Mouse (Mus musculus) pancreas, adult 10 weeks (tissue): ENCODE results near the gene Cep170. TPM values are rescaled to one million over a fixed set of nuclear protein-coding genes. Genes with fewer than 3 reads are reported as not detected.

Experiments
- polyA plus RNA-seq: library from polyadenylated mRNA; stranded (reverse); fragments of 350-450 nt; fragmentation: Illumina TruSeq; extraction: RNeasy Lipid Tissue Mini Kit (QIAGEN cat#74804); gene quantifications from one replicate; pipeline ENCODE4 v1.2.3, GENCODE M21; 2015; ENCODE audit warnings: low read depth, low replicate concordance; ENCODE audit not compliant: insufficient read depth

Cep170 gene
- polyA plus RNA-seq = 10.2 TPM

DNA sequence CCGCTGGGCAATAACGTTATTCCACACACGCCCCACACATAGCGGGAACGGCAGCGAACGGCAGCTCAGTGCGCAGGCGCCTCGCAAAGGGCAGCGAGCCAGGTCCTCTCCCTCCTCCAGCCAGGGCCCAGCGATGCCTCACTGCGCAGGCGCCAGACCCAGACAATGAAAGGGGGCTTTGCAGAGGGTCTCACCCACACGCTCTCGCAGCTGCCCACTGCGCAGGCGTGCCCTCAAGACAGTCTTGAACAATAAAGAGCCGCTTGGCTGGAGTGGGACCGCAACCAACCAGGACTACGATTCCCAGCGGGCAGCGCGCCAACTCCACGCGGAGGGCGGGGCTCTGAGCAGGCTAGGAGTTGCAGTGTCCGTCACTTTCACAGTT lies at the start of gene Cep170:
TSS of gene Cep170 (minus strand) at position 32 of the 385 bp plus-strand sequence.

DNA sequence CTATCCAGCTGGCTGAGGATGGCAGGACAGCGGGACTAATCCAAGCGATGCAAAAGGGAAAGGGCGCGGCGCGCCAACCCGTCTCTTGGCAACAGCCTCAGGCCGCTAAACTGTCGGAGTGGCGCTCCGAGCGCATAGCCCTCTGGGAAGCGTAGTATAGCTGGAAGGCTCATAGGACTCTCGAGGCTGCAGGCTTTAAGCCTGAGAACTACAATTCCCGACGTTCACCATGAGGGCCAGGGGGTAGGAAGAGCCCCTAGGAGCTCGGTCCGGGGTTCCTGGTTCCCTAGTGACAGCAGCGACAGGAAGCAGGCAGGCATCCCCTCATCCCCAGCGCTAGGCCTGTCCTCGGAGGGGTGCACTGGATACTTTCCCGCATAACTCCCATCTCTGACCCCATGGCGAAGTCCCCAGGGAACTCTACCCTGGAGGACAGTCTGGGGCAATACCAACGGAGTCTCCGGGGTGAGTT lies 760 bp upstream of the Cep170 start, which contains the start of gene Sdccag8:
TSS of gene Sdccag8 (plus strand) at position 70 of the 472 bp plus-strand sequence.

Other genes starting within 250 kb of the Cep170 start
- gene Sdccag8, start 593 bp upstream of the Cep170 start, polyA plus RNA-seq = 4.1 TPM